Mouse (Mus musculus) liver, embryonic 12.5 days (tissue): ENCODE measurements around the gene Krt33a. TPM values are rescaled to one million over a fixed set of nuclear protein-coding genes. Genes with fewer than 3 reads are reported as not detected.

Source experiments
- ATAC-seq: fragments of 200-750 bp; cut with Nextera tagmentation; 2 replicates; pipeline ENCODE4 v1.8.0; 2017; ENCODE audit warnings: moderate number of reproducible peaks, mild to moderate bottlenecking, moderate library complexity
- H3K27ac ChIP-seq: fragments of 300-500 bp; sonication (generic); 2 replicates; pipeline ENCODE4 v1.5.1; 2016; ENCODE audit warnings: mild to moderate bottlenecking
- H3K27me3 ChIP-seq: fragments of 300-500 bp; sonication (generic); replicated peaks from 2 replicates; pipeline ENCODE4 v1.6.1; 2016; ENCODE audit warnings: mild to moderate bottlenecking, moderate library complexity
- H3K36me3 ChIP-seq: fragments of 300-500 bp; sonication (generic); 2 replicates; pipeline ENCODE4 v1.6.1; 2016; ENCODE audit warnings: mild to moderate bottlenecking, moderate library complexity
- H3K4me1 ChIP-seq: fragments of 300-500 bp; sonication (generic); 2 replicates; pipeline ENCODE4 v1.6.1; 2016
- H3K4me2 ChIP-seq: fragments of 300-500 bp; sonication (generic); 2 replicates; pipeline ENCODE4 v1.6.1; 2016; ENCODE audit warnings: mild to moderate bottlenecking, moderate library complexity
- H3K4me3 ChIP-seq: fragments of 300-500 bp; sonication (generic); 2 replicates; pipeline ENCODE4 v1.5.1; 2016; ENCODE audit warnings: mild to moderate bottlenecking, moderate library complexity
- H3K9ac ChIP-seq: fragments of 300-500 bp; sonication (generic); 2 replicates; pipeline ENCODE4 v1.6.1; 2016; ENCODE audit warnings: mild to moderate bottlenecking, moderate library complexity
- H3K9me3 ChIP-seq: fragments of 300-500 bp; sonication (generic); replicated peaks from 2 replicates; pipeline ENCODE4 v1.6.1; 2016; ENCODE audit warnings: mild to moderate bottlenecking, moderate library complexity
- WGBS: fragments of 180-500 bp; shearing (Covaris S2); methylation state at CpG from one replicate; pipeline ENCODE4 v1.1.7; 2016; ENCODE audit not compliant: insufficient replicate concordance; 5-methylcytosine and 5-hydroxymethylcytosine counted together
- polyA plus RNA-seq: library from polyadenylated mRNA; unstranded; fragments of >200 nt; fragmentation: Nextera tagmentation; extraction: Ambion mirVana; gene quantifications from 2 replicates; pipeline ENCODE4 v1.2.1, GENCODE M21; 2016

Gene Krt33a
- polyA plus RNA-seq, result not detected in 2 replicates

DNA sequence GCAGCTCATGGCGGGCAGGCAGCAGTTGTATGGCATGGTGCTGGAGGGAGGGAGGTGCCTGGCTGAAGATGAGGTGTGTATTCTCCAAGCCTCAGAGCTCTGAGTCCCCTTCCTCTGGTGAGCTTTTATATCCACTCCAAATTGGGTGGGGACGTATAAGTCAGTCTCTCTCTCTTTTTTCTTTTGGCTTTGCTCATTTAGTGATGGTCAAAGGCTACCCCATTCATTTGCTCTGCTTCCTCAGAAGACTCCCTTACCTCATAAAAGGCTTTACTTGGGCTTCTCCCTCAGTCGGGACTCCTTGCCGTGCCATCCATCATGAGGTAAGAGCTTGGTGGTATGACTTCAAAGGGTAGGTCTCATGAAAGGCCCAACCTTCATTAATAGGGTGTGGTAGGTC is at the start of gene Krt33a:
Gene Krt33a (minus strand): TSS at position 101 of the 400 bp plus-strand sequence.
- no peak within 1 kb of the TSS for H3K27ac ChIP-seq
- H3K9ac ChIP-seq, result no peak within 1 kb of the TSS
- no peaks in the 10 kb centered on the region for H3K27me3 ChIP-seq
- 54% methylated on average over 3 of the region's 4 CpGs for WGBS
- no peak for ATAC-seq
- H3K4me1 ChIP-seq, result no peaks in the 10 kb centered on the region
- no peak within 1 kb of the TSS for H3K4me3 ChIP-seq
- H3K36me3 ChIP-seq, result no peaks in the 10 kb centered on the region
- H3K4me2 ChIP-seq, result no peak within 1 kb of the TSS
- no peaks in the 10 kb centered on the region for H3K9me3 ChIP-seq

DNA sequence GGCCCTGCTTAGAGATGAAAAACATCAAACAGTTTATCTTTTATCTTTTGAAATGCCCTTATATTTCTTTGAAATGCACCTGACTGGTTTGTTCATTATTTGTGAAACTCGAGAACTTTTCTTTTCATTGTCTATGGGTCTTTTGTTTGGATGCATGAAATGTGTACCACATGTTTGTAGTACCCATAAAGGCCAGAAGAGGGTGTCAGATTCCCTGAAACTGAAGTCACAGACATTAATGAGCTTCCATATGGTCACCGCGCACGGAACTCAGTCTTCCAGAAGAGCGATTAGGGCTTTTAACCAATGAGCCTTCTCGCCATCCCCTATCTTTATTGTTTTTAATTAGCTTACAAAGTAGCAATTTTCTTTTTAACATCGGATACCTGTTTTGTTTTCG is 42.9 kb upstream of the Krt33a start:
- H3K9me3 ChIP-seq, result no peaks in the 10 kb centered on the region
- no peak overlapping the region for H3K9ac ChIP-seq
- ATAC-seq, result no peak
- no peaks in the 10 kb centered on the region for H3K27me3 ChIP-seq
- H3K27ac ChIP-seq, result no peak overlapping the region
- H3K36me3 ChIP-seq, result no peaks in the 10 kb centered on the region
- no peaks in the 10 kb centered on the region for H3K4me1 ChIP-seq
- H3K4me3 ChIP-seq, result no peak overlapping the region
- WGBS, result 67% methylated on average over 8 of the region's 8 CpGs
- H3K4me2 ChIP-seq, result no peak overlapping the region

DNA sequence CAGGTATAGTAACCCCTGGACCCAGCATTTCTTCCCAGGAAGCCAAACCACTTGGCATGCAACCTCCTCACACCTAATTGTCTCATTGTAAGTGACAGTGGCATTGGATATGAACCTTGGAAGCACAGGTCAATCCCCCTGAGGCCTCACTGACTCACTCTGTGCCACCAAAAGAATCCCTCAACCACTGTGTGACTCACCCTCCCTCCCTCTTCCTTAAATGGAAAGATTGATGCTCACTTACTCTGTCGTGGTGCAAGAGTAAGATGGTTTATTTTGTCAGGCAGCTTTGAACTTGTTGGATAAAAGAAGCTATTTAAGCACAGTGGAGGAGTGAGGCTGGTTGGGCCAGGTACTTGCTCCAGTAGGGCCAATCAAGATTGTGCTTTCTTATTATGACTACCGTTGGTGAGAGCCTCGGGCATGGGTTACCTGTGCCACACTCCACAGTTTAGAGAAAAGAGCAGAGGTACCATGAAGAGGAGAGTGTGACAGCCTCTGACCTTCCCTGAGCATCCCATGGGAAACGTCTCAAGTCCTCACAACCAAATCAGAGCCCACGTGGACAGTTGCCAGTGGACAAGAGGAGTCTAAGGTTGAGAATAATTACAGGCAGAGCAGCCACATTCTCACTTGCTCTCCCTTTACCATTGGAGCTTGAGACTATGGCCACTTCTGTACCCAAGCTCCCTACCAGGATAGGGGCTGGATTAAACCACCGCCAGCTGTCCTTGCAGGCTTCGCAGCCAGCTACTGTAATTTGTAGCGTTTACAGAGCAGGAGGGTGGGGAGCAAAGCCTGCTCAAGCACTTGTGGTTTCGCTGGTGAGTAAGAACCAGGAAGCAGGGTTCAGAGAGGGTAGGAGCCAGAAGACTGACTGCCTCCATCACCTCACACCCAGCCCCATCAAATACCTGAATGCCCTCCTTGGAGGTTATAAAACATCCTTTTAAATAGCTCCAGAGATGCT is 40.0 kb upstream of the Krt33a start:
- Histone ChIP-seq H3K36me3 (no peaks in the 10 kb centered on the region), H3K4me1 (no peaks in the 10 kb centered on the region), H3K9ac (no peak overlapping the region), H3K27ac (no peak overlapping the region), H3K4me2 (no peak overlapping the region), H3K4me3 (no peak overlapping the region), H3K9me3 (no peaks in the 10 kb centered on the region), H3K27me3 (no peaks in the 10 kb centered on the region)
- ATAC-seq, result no peak
- WGBS, result 53% methylated on average over 9 of the region's 9 CpGs

DNA sequence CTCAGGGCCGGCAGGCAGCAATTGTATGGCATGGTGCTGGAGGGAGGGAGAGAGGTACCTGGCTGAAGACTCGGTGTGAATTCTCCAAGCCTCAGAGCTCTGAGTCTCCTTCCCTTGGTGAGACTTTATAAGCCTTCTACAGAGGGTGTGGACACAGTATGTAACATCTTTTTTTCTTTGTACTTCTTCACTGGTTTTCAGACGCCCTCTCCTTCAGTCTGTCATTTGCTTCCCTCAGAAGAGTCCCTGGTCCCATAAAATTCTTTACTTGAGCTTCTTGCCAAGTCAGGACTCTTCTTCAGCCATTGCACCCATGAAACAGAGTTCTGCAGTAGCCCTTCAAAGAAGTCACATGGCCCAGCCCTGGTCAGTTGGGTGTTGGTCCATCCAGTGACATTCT is 34.4 kb upstream of the Krt33a start, which contains the start of gene Krt31:
Gene Krt31 (minus strand): TSS at position 101 of the 400 bp plus-strand sequence.
- no peaks in the 10 kb centered on the region for H3K4me1 ChIP-seq
- H3K4me3 ChIP-seq, result no peak within 1 kb of the TSS
- no peak within 1 kb of the TSS for H3K27ac ChIP-seq
- H3K27me3 ChIP-seq, result no peaks in the 10 kb centered on the region
- H3K36me3 ChIP-seq, result no peaks in the 10 kb centered on the region
- ATAC-seq, result no peak
- H3K4me2 ChIP-seq, result no peak within 1 kb of the TSS
- no peaks in the 10 kb centered on the region for H3K9me3 ChIP-seq
- H3K9ac ChIP-seq, result no peak within 1 kb of the TSS
- 59% methylated on average over 3 of the region's 3 CpGs for WGBS

DNA sequence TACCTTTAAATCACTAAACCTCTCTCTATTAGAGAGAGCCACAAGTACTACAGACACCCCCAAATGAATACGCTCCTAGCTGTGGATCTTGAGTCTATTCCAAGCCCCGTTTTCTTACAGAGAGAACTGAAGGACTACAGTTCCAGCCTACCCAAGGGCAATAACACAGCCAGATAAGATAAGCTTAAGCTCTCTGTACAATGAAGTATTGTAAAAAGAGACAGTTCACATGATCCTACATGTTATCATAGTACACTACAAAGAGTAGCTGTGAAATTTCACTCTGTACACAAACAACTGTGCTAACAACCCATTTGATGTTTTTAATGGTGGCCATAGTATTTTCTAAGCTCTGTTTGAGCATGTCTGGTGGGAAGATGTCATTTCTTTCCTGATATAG is 31.2 kb upstream of the Krt33a start:
- WGBS, result 68% methylated on average over 2 of the region's 2 CpGs
- H3K27ac ChIP-seq, result no peak overlapping the region

DNA sequence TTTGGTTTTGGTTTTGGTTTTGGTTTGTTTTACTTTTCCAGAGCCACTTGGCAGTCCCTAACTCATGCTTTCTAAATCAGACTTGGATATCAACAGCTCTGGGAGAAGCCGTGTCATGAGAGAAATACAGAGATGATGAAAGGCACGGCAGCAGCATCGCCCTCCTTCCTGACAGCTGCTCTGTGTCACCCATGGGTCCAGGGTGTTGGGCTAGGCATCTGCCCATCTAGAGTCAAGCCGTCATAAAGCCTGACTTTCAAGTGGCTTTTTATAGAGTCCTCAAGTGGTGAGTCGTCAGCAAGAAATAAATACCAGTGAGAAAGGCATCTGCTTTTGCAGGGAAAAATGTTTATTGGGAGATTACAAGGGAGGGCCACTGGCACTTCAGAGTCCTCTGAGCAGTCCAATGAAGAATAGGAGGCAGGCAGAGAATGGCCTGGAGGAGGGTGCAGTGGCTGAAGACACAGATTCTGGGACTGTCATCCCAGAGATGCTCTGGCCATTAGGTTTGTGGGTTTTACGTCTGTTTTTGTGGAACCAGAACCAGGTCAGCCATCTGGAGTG is 30.4 kb upstream of the Krt33a start:
- ATAC-seq, result no peak
- H3K9me3 ChIP-seq, result no peaks in the 10 kb centered on the region
- H3K4me1 ChIP-seq, result no peaks in the 10 kb centered on the region
- H3K4me2 ChIP-seq, result no peak overlapping the region
- H3K27me3 ChIP-seq, result no peaks in the 10 kb centered on the region
- H3K27ac ChIP-seq, result no peak overlapping the region
- WGBS, result 79% methylated on average over 6 of the region's 6 CpGs
- H3K36me3 ChIP-seq, result no peaks in the 10 kb centered on the region
- no peak overlapping the region for H3K9ac ChIP-seq
- no peak overlapping the region for H3K4me3 ChIP-seq

More for the DNA sequence above, 31.2 kb upstream of the Krt33a start:
- Histone ChIP-seq H3K4me2 (no peak overlapping the region), H3K27me3 (no peaks in the 10 kb centered on the region), H3K9ac (no peak overlapping the region), H3K4me3 (no peak overlapping the region), H3K4me1 (no peaks in the 10 kb centered on the region), H3K36me3 (no peaks in the 10 kb centered on the region), H3K9me3 (no peaks in the 10 kb centered on the region)
- no peak for ATAC-seq

DNA sequence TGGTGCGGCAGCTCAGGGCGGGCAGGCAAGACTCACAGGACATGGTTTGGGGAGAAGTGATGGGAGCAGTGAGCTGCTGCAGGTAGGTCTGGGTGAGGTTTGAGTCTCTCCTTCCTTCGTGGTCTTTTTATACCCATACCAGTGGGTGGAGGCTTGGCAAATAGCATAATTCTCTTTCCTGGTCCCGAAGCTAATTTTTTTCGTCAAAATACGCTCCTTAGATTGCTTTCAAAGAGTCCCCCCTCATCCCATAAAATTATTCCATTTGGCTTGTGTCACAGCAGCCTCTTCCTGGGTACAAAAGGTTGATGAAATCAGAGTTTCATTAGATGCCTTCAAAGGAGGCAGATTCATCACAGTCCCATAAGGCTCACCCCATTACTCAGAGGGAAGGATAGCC is 25.4 kb upstream of the Krt33a start, which contains the start of gene Krt34:
Gene Krt34 (minus strand): TSS at position 101 of the 400 bp plus-strand sequence.
- WGBS, result 72% methylated on average over 6 of the region's 6 CpGs
- Histone ChIP-seq H3K4me1 (no peaks in the 10 kb centered on the region), H3K4me3 (no peak within 1 kb of the TSS), H3K36me3 (no peaks in the 10 kb centered on the region), H3K27ac (no peak within 1 kb of the TSS), H3K27me3 (no peaks in the 10 kb centered on the region), H3K4me2 (no peak within 1 kb of the TSS), H3K9me3 (no peaks in the 10 kb centered on the region), H3K9ac (no peak within 1 kb of the TSS)
- no peak for ATAC-seq

DNA sequence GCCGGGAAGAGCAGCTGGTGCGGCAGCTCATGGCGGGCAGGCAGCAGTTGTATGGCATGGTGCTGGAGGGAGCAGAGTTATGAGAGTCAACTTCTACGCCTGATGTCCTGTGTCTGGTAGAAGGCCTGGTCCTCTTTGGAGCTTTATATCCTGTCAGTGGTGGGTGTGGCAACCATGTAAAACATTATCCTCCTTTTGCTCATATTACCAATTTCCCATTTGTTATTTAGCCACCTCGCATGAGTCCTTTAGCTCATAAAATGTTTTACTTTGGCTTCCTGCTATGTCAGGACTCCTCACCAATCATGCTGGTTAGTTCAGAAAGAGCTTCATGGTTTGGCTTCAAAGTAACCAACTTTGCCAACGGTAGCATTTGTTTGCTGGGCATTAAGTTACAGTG is 13.8 kb upstream of the Krt33a start, which contains the start of gene Krt33b:
Gene Krt33b (minus strand): TSS at position 101 of the 400 bp plus-strand sequence.
- no peaks in the 10 kb centered on the region for H3K9me3 ChIP-seq
- no peak within 1 kb of the TSS for H3K27ac ChIP-seq
- WGBS, result 73% methylated on average over 6 of the region's 6 CpGs
- ATAC-seq, result no peak
- no peaks in the 10 kb centered on the region for H3K4me1 ChIP-seq
- no peak within 1 kb of the TSS for H3K4me3 ChIP-seq
- H3K4me2 ChIP-seq, result no peak within 1 kb of the TSS
- H3K9ac ChIP-seq, result no peak within 1 kb of the TSS
- H3K36me3 ChIP-seq, result no peaks in the 10 kb centered on the region
- no peaks in the 10 kb centered on the region for H3K27me3 ChIP-seq

DNA sequence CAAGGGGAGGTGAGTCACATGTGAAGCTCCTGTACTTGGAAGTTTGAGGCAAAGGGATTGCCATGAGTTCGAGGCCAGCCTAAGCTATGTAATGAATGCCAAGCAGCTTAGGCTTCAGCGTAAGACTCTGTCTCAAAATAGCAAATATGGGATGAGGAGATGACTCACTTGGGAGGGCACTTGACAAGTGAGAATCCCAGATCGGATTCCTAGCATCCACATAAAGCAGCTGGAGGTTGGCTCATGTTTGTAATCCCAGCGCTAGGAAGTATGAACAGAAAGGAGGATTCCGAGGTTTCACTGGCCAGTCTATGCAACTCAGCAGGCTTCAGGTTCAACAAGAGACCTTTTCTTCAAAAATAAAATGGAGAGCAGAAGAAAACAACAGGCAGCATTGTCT is 5.4 kb upstream of the Krt33a start:
- WGBS, result 70% methylated on average over 5 of the region's 5 CpGs
- Histone ChIP-seq H3K36me3 (no peaks in the 10 kb centered on the region), H3K4me2 (no peak overlapping the region), H3K9me3 (no peaks in the 10 kb centered on the region), H3K4me3 (no peak overlapping the region), H3K27ac (no peak overlapping the region), H3K4me1 (no peaks in the 10 kb centered on the region), H3K9ac (no peak overlapping the region), H3K27me3 (no peaks in the 10 kb centered on the region)
- ATAC-seq, result no peak

DNA sequence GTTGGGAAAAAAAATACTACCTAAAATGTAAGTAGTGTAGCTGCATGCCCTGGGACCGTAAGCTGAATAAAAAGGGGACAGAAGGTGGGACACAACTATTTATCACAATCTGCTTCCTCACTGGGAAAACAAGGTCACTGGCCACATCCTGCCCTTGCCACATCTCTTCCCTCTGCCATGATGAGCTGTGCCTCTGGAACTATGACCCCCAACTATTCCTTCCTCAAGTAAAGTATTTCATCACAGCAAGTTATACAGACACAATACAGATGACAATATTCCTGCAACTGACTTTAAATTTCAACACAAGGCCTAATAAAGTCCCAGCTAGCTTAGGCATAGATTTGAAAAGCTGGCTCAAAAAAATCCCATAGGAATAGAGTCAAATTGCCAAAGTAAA is 3.5 kb upstream of the Krt33a start:
- no peak for ATAC-seq
- Histone ChIP-seq H3K27ac (no peak overlapping the region), H3K4me2 (no peak overlapping the region), H3K9ac (no peak overlapping the region), H3K9me3 (no peaks in the 10 kb centered on the region), H3K36me3 (no peaks in the 10 kb centered on the region), H3K27me3 (no peaks in the 10 kb centered on the region), H3K4me3 (no peak overlapping the region), H3K4me1 (no peaks in the 10 kb centered on the region)
- WGBS, result 57% methylated on average over 1 of the region's 1 CpGs

DNA sequence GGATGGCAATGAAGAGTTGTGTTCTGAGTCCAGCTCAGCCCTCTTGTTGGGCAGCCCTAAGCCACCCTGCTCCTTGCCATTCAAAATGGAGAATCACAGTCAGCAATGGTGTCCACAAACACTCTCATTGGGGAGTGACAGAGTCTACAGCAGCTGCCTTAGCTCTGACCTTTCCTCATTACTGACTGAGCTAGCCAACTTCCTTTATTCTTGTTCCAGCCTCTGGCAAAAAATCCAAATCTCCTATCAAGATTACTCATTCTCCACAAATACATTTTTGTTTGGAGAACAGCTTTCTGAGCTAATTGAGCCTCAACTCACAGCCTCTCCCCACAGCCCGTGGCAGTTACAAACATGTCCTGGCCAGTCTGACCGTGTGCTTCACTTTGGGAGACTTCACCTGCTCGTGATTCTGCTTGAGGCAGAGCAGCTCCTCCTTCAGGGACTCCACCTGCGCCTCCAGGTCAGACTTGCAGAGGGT is 2.3 kb downstream of the Krt33a start:
- no peaks in the 10 kb centered on the region for H3K4me1 ChIP-seq
- ATAC-seq, result no peak
- no peak overlapping the region for H3K4me2 ChIP-seq
- H3K9me3 ChIP-seq, result no peaks in the 10 kb centered on the region
- H3K9ac ChIP-seq, result no peak overlapping the region
- H3K27me3 ChIP-seq, result no peaks in the 10 kb centered on the region
- H3K27ac ChIP-seq, result no peak overlapping the region
- H3K4me3 ChIP-seq, result no peak overlapping the region
- no peaks in the 10 kb centered on the region for H3K36me3 ChIP-seq
- 48% methylated on average over 4 of the region's 4 CpGs for WGBS

DNA sequence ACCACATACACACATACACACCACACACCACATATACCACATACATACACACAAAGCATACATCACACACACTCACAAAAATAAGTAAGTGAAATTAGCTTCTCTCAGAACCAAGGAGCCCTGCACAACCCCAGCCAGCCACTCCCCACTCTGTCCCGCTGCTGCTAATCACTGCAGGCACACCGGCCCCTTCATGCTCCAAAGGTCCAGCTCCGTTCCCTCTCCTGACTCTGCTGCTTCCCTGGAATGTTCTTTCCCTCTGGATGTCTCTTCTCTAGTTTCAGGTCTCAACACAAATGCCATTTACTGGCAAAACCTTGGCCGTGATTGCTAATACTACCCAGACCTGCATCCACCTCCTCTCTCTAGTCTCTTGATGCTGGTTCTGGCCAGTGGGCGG is 5.3 kb downstream of the Krt33a start:
- ATAC-seq, result no peak
- H3K36me3 ChIP-seq, result no peaks in the 10 kb centered on the region

More for the DNA sequence above, 5.3 kb downstream of the Krt33a start:
- WGBS, result 60% methylated on average over 5 of the region's 5 CpGs
- no peaks in the 10 kb centered on the region for H3K9me3 ChIP-seq
- H3K27me3 ChIP-seq, result no peaks in the 10 kb centered on the region
- H3K4me3 ChIP-seq, result no peak overlapping the region
- no peaks in the 10 kb centered on the region for H3K4me1 ChIP-seq
- no peak overlapping the region for H3K4me2 ChIP-seq
- no peak overlapping the region for H3K9ac ChIP-seq
- no peak overlapping the region for H3K27ac ChIP-seq
